Mouse (Mus musculus) kidney, postnatal 0 days (tissue): ENCODE data around the gene Tssk2. TPM values are rescaled to one million over a fixed set of nuclear protein-coding genes. Genes with fewer than 3 reads are reported as not detected.

Experiments used
- ATAC-seq: fragments of 200-750 bp; cut with Nextera tagmentation; replicated peaks from 2 replicates; pipeline ENCODE4 v1.8.0; 2017; ENCODE audit warnings: low read depth, moderate number of reproducible peaks, moderate TSS enrichment, moderate library complexity; ENCODE audit not compliant: low FRiP score
- DNase-seq: peaks from one replicate; pipeline ENCODE4 v3.0.0-alpha.2; 2016; ENCODE audit warnings: low spot score
- H3K27ac ChIP-seq: fragments of 300-500 bp; sonication (generic); 2 replicates; pipeline ENCODE4 v1.5.1; 2014; ENCODE audit warnings: mild to moderate bottlenecking
- H3K27me3 ChIP-seq: fragments of 300-500 bp; sonication (generic); 2 replicates; pipeline ENCODE4 v1.6.1; 2014; ENCODE audit warnings: low read length, mixed read lengths; ENCODE audit not compliant: insufficient read depth
- H3K36me3 ChIP-seq: fragments of 300-500 bp; sonication (generic); 2 replicates; pipeline ENCODE4 v1.6.1; 2014; ENCODE audit warnings: low read length, mixed read lengths; ENCODE audit not compliant: insufficient read depth
- H3K4me1 ChIP-seq: fragments of 300-500 bp; sonication (generic); replicated peaks from 2 replicates; pipeline ENCODE4 v1.6.1; 2014; ENCODE audit warnings: antibody characterized with exemption, low read length, mixed read lengths; ENCODE audit not compliant: insufficient read depth
- H3K4me2 ChIP-seq: fragments of 300-500 bp; sonication (generic); 2 replicates; pipeline ENCODE4 v1.6.1; 2014; ENCODE audit warnings: mild to moderate bottlenecking, low read length, moderate library complexity, mixed read lengths
- H3K4me3 ChIP-seq: fragments of 300-500 bp; sonication (generic); replicated peaks from 2 replicates; pipeline ENCODE4 v1.5.1; 2014; ENCODE audit warnings: low read depth, low read length
- H3K9ac ChIP-seq: fragments of 300-500 bp; sonication (generic); 2 replicates; pipeline ENCODE4 v1.6.1; 2014; ENCODE audit warnings: low read depth, low read length
- H3K9me3 ChIP-seq: fragments of 300-500 bp; sonication (generic); replicated peaks from 2 replicates; pipeline ENCODE4 v1.6.1; 2016; ENCODE audit warnings: low read length, inconsistent platforms, mixed read lengths
- CTCF ChIP-seq: IDR thresholded peaks from 2 replicates; pipeline ENCODE4 v1.5.1; 2016; ENCODE audit warnings: antibody characterized with exemption, low read depth, mild to moderate bottlenecking, moderate library complexity
- WGBS: fragments of 180-500 bp; shearing (Covaris S2); extraction: QIAGEN DNeasy Blood & Tissue Kit; methylation state at CpG from one replicate; pipeline ENCODE4 v1.1.7; 2014; 5-methylcytosine and 5-hydroxymethylcytosine counted together
- polyA plus RNA-seq: library from polyadenylated mRNA; unstranded; fragments of >200 nt; fragmentation: Nextera tagmentation; extraction: Ambion mirVana; gene quantifications from 2 replicates; pipeline ENCODE4 v1.2.1, GENCODE M21; 2015

Tssk2 gene
- polyA plus RNA-seq, 1 experiment from 2014 or later = not detected

DNA sequence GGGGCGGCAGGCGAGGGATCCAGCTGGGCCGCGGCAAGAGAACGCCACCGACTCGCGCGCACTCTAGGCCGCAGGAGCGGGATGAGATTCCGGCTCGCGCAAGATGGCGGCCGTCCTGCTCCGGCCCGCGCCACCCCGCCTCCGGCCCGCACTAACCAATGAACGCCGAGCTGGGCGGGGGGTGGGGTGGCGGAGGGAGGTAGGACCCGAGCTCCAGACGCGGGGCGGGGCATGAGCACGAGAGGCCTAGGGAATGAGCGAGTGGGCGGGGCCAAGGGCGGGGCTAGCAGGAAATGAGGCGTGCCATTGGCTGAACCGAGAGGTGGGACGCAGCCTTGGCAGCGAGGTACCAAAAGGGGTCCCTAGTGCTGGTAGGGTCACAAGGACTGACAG lies 6.9 kb upstream of the Tssk2 start, which contains the start of gene Gm20518:
TSS of gene Gm20518 (minus strand) at position 105 of the 393 bp plus-strand sequence.
- H3K9ac ChIP-seq = peak within 1 kb of the TSS; percentile 93
- H3K4me2 ChIP-seq = peak within 1 kb of the TSS; percentile 83
- peak within 1 kb of the TSS; percentile 97 for H3K27ac ChIP-seq
- H3K4me3 ChIP-seq = peak within 1 kb of the TSS; percentile 93
- under 1% methylated on average over 38 of the region's 38 CpGs for WGBS
- no peak for TF ChIP-seq CTCF
- peak; percentile 99 for DNase-seq
- H3K9me3 ChIP-seq = no peaks in the 10 kb centered on the region
- no peaks in the 10 kb centered on the region for H3K27me3 ChIP-seq
- 0 out of 2 replicates have a peak, but pooled peaks cover 10% of the 10 kb centered on the region for H3K4me1 ChIP-seq
- no peaks in the 10 kb centered on the region for H3K36me3 ChIP-seq
- peak; percentile 97 for ATAC-seq

GRCm38 (mm10) chr16:17892606-17893005 lies 5.8 kb upstream of the Tssk2 start:
- H3K36me3 ChIP-seq = no peaks in the 10 kb centered on the region
- 0 out of 2 replicates have a peak, but pooled peaks cover 10% of the 10 kb centered on the region for H3K4me1 ChIP-seq
- WGBS = 60% methylated on average over 3 of the region's 3 CpGs
- H3K4me2 ChIP-seq = no peak overlapping the region
- H3K9ac ChIP-seq = no peak overlapping the region
- H3K4me3 ChIP-seq = no peak overlapping the region
- H3K9me3 ChIP-seq = no peaks in the 10 kb centered on the region
- DNase-seq (no peak), ATAC-seq (no peak)
- no peaks in the 10 kb centered on the region for H3K27me3 ChIP-seq
- no peak overlapping the region for H3K27ac ChIP-seq
- TF ChIP-seq CTCF = no peak

- Histone ChIP-seq H3K9me3 (no peaks in the 10 kb centered on the region), H3K4me2 (no peak within 1 kb of the TSS), H3K27me3 (no peaks in the 10 kb centered on the region), H3K4me1 (0 out of 2 replicates have a peak, but pooled peaks cover 10% of the 10 kb centered on the region), H3K9ac (no peak within 1 kb of the TSS), H3K36me3 (no peaks in the 10 kb centered on the region), H3K27ac (no peak within 1 kb of the TSS), H3K4me3 (no peak within 1 kb of the TSS)
- ATAC-seq (no peak), DNase-seq (no peak)
- WGBS = 80% methylated on average over 2 of the region's 2 CpGs
- TF ChIP-seq CTCF = no peak
These were observed 4.5 kb upstream of the Tssk2 start, which contains the start of gene Tssk1 for GRCm38 (mm10) chr16:17893923-17894322. TSS of gene Tssk1 (plus strand) at chr16:17894223.

- DNase-seq (no peak), ATAC-seq (no peak)
- H3K4me3 ChIP-seq = no peak overlapping the region
- no peak overlapping the region for H3K4me2 ChIP-seq
- peaks cover 10% of the 10 kb centered on the region for H3K36me3 ChIP-seq
- H3K27me3 ChIP-seq = no peaks in the 10 kb centered on the region
- no peaks in the 10 kb centered on the region for H3K9me3 ChIP-seq
- no peak overlapping the region for H3K27ac ChIP-seq
- H3K4me1 ChIP-seq = no peaks in the 10 kb centered on the region
- H3K9ac ChIP-seq = no peak overlapping the region
- no peak for TF ChIP-seq CTCF
These were observed 2.3 kb upstream of the Tssk2 start for GRCm38 (mm10) chr16:17896091-17896490.

- ATAC-seq = peak; percentile 94
- Histone ChIP-seq H3K36me3 (peaks cover 26% of the 10 kb centered on the region), H3K9ac (peak within 1 kb of the TSS; percentile 74), H3K27ac (no peak within 1 kb of the TSS), H3K27me3 (peaks cover 42% of the 10 kb centered on the region), H3K4me3 (peak within 1 kb of the TSS; percentile 85), H3K9me3 (no peaks in the 10 kb centered on the region), H3K4me1 (peaks cover 11% of the 10 kb centered on the region), H3K4me2 (peak within 1 kb of the TSS; percentile 52)
- TF ChIP-seq CTCF = peak; percentile 85
- peak; percentile 99 for DNase-seq
- WGBS = 1% methylated on average over 35 of the region's 35 CpGs
These were observed 12.7 kb downstream of the Tssk2 start, which contains the start of gene Ess2 for GRCm38 (mm10) chr16:17911052-17911595. TSS of gene Ess2 (minus strand) at chr16:17911348.

DNA sequence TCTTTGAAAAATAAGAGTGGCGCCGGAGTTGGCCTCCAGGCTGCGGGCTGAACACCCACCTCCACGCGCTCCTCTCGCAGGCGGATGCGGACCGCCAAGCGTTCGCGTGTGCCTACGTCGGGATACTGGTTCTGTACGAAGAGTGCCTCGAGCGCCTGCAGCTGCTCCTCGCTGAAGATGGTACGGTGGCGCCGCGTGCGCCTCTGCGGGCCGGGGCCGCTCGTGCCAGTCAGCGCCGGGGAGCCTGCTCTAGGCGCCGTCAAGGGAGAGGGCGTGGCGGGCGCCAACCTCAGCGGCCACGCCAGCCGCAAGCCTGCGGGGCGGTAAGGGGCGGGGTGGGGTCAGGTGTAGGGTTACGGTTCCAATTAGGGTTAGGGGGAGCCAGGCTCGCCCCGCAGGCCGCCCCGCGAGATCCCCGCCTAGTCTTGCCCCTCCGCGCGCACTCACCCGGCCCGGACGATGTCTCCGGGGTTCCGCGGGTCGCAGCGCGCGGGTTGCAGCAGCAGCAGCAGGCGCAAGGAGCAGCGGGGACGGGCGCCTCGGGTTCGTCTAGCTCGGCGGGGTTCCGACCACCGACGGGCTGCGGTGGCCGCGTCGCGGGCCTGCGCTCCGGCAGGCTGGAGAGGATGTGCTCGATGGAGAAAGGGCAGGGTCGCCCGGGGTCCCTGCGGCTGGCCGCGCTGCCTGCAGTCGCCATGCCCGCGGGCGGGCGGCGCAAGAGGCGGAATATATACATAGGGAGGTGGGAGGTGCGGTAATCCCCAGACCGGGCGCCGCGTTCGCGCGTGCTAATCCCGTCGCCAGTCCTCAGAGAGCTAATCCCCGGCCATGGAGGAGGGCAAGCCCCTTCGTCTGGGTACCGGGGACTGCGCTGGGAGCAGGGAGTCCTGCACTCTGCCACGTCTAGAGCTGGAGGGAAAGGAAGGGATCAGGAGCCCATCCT lies 16.1 kb downstream of the Tssk2 start, which contains the start of gene Gsc2:
TSS of gene Gsc2 (minus strand) at position 753 of the 943 bp plus-strand sequence.
- Histone ChIP-seq H3K4me2 (peak within 1 kb of the TSS; percentile 62), H3K9ac (0 out of 2 replicates have a peak within 1 kb of the TSS, but pooled peaks have one; percentile 35)
- peak; percentile 18; the same call in 1 of the 2 replicates for ATAC-seq

More for the DNA sequence above, 16.1 kb downstream of the Tssk2 start, which contains the start of gene Gsc2:
- Histone ChIP-seq H3K9me3 (no peaks in the 10 kb centered on the region), H3K4me3 (peak within 1 kb of the TSS; percentile 36), H3K4me1 (peaks cover 11% of the 10 kb centered on the region), H3K36me3 (no peaks in the 10 kb centered on the region), H3K27ac (no peak within 1 kb of the TSS), H3K27me3 (peaks cover 54% of the 10 kb centered on the region)
- TF ChIP-seq CTCF = no peak
- under 1% methylated on average over 96 of the region's 106 CpGs for WGBS
- no peak for DNase-seq
